Mouse (Mus musculus): ENCODE data around the gene Dcun1d2. TPM values are rescaled to one million over a fixed set of nuclear protein-coding genes. Genes with fewer than 3 reads are reported as not detected.

Gene Dcun1d2
- polyA plus RNA-seq, 1 experiment from 2014 or later, result 8.2 TPM

GRCm38 (mm10) chr8:13227184-13227583 lies 60.7 kb downstream of the Dcun1d2 start:
- no peak overlapping the region for H3K27ac ChIP-seq (replicated peaks)
- no peak overlapping the region for H3K4me2 ChIP-seq
- no peaks in the 10 kb centered on the region for H3K4me1 ChIP-seq (replicated peaks)
- H3K4me3 ChIP-seq (replicated peaks), result no peak overlapping the region
- H3K36me3 ChIP-seq (replicated peaks), result no peaks in the 10 kb centered on the region
- ATAC-seq (ENCODE audit: insufficient read depth), result no peak
- 29% methylated on average over 3 of the region's 3 CpGs for WGBS (ENCODE audit: insufficient replicate concordance)
- no peak overlapping the region for H3K9ac ChIP-seq
- no peaks in the 10 kb centered on the region for H3K9me3 ChIP-seq (replicated peaks)
- H3K27me3 ChIP-seq, result peaks cover 20% of the 10 kb centered on the region; the same call in 1 of the 2 replicates

GRCm38 (mm10) chr8:13226288-13226687 lies 61.6 kb downstream of the Dcun1d2 start:
- Histone ChIP-seq H3K36me3 (replicated peaks) (no peaks in the 10 kb centered on the region), H3K27ac (replicated peaks) (no peak overlapping the region), H3K4me1 (replicated peaks) (no peaks in the 10 kb centered on the region), H3K9ac (no peak overlapping the region), H3K27me3 (peaks cover 16% of the 10 kb centered on the region; the same call in 1 of the 2 replicates), H3K4me3 (replicated peaks) (no peak overlapping the region), H3K4me2 (no peak overlapping the region), H3K9me3 (replicated peaks) (no peaks in the 10 kb centered on the region)
- no peak for ATAC-seq (ENCODE audit: insufficient read depth)
- WGBS (ENCODE audit: insufficient replicate concordance), result 60% methylated on average over 6 of the region's 6 CpGs

- Histone ChIP-seq H3K9me3 (replicated peaks) (no peaks in the 10 kb centered on the region), H3K4me2 (no peak overlapping the region), H3K36me3 (replicated peaks) (no peaks in the 10 kb centered on the region), H3K9ac (no peak overlapping the region), H3K4me1 (replicated peaks) (no peaks in the 10 kb centered on the region), H3K27me3 (peaks cover 21% of the 10 kb centered on the region; the same call in 1 of the 2 replicates), H3K4me3 (replicated peaks) (no peak overlapping the region), H3K27ac (replicated peaks) (no peak overlapping the region)
- 61% methylated on average over 9 of the region's 9 CpGs for WGBS (ENCODE audit: insufficient replicate concordance)
- no peak for ATAC-seq (ENCODE audit: insufficient read depth)
Observed at GRCm38 (mm10) chr8:13224426-13224825, 63.5 kb downstream of the Dcun1d2 start.

- no peak overlapping the region for H3K27ac ChIP-seq (replicated peaks)
- 58% methylated on average over 4 of the region's 4 CpGs for WGBS (ENCODE audit: insufficient replicate concordance)
- peaks cover 10% of the 10 kb centered on the region for H3K4me1 ChIP-seq (replicated peaks)
- H3K36me3 ChIP-seq (replicated peaks), result no peaks in the 10 kb centered on the region
- H3K9me3 ChIP-seq (replicated peaks), result no peaks in the 10 kb centered on the region
- no peak for ATAC-seq (ENCODE audit: insufficient read depth)
- H3K9ac ChIP-seq, result no peak overlapping the region
- no peak overlapping the region for H3K4me3 ChIP-seq (replicated peaks)
- no peak overlapping the region for H3K4me2 ChIP-seq
- H3K27me3 ChIP-seq, result 0 out of 2 replicates have a peak, but pooled peaks cover 6% of the 10 kb centered on the region
Observed at GRCm38 (mm10) chr8:13218441-13218840, 69.5 kb downstream of the Dcun1d2 start.

- H3K27me3 ChIP-seq, result 0 out of 2 replicates have a peak, but pooled peaks cover 6% of the 10 kb centered on the region
- ATAC-seq (ENCODE audit: insufficient read depth), result no peak
- H3K4me1 ChIP-seq (replicated peaks), result peaks cover 15% of the 10 kb centered on the region
- H3K9ac ChIP-seq, result no peak overlapping the region
- H3K4me3 ChIP-seq (replicated peaks), result no peak overlapping the region
- no peaks in the 10 kb centered on the region for H3K36me3 ChIP-seq (replicated peaks)
- no peak overlapping the region for H3K27ac ChIP-seq (replicated peaks)
- no peaks in the 10 kb centered on the region for H3K9me3 ChIP-seq (replicated peaks)
- H3K4me2 ChIP-seq, result no peak overlapping the region
Observed at GRCm38 (mm10) chr8:13217986-13218385, 69.9 kb downstream of the Dcun1d2 start.

DNA sequence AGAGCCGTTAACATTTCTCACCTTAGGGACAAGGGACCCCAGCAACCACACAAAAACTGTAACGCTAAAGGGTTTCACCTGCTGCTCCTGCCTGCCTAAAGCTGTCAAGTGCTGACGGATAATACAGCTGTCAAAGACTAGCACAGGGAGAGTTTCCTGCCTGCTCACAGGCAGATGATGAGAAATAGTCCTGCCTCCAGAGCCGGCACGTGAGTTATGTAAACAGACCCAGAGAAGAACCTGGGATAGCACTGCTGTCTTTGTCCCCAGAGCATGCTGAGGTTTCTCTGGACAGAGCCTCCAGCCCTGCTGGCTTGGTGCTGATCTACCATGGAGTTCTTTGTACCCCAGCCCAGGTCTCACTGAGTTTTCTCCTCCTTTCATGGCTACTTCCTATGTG lies 70.8 kb downstream of the Dcun1d2 start:
- Histone ChIP-seq H3K9me3 (replicated peaks) (no peaks in the 10 kb centered on the region), H3K27me3 (0 out of 2 replicates have a peak, but pooled peaks cover 6% of the 10 kb centered on the region), H3K4me3 (replicated peaks) (no peak overlapping the region), H3K4me1 (replicated peaks) (peaks cover 15% of the 10 kb centered on the region), H3K4me2 (no peak overlapping the region), H3K27ac (replicated peaks) (no peak overlapping the region), H3K9ac (no peak overlapping the region), H3K36me3 (replicated peaks) (no peaks in the 10 kb centered on the region)
- no peak for ATAC-seq (ENCODE audit: insufficient read depth)
- WGBS (ENCODE audit: insufficient replicate concordance), result 36% methylated on average over 5 of the region's 5 CpGs

GRCm38 (mm10) chr8:13216386-13216785 lies 71.5 kb downstream of the Dcun1d2 start:
- Histone ChIP-seq H3K4me3 (replicated peaks) (no peak overlapping the region), H3K4me1 (replicated peaks) (peaks cover 15% of the 10 kb centered on the region), H3K9ac (no peak overlapping the region), H3K27ac (replicated peaks) (no peak overlapping the region), H3K4me2 (no peak overlapping the region), H3K9me3 (replicated peaks) (no peaks in the 10 kb centered on the region), H3K27me3 (0 out of 2 replicates have a peak, but pooled peaks cover 6% of the 10 kb centered on the region), H3K36me3 (replicated peaks) (no peaks in the 10 kb centered on the region)
- WGBS (ENCODE audit: insufficient replicate concordance), result 65% methylated on average over 8 of the region's 8 CpGs
- no peak for ATAC-seq (ENCODE audit: insufficient read depth)

- Histone ChIP-seq H3K4me1 (replicated peaks) (peaks cover 35% of the 10 kb centered on the region), H3K4me3 (replicated peaks) (no peak overlapping the region), H3K4me2 (peak overlapping the region; percentile 32; the same call in 1 of the 2 replicates), H3K27me3 (no peaks in the 10 kb centered on the region), H3K36me3 (replicated peaks) (no peaks in the 10 kb centered on the region), H3K9ac (no peak overlapping the region), H3K27ac (replicated peaks) (peak overlapping the region; percentile 14; the same call in 1 of the 2 replicates), H3K9me3 (replicated peaks) (no peaks in the 10 kb centered on the region)
- WGBS (ENCODE audit: insufficient replicate concordance), result 3% methylated on average over 10 of the region's 10 CpGs
- ATAC-seq (ENCODE audit: insufficient read depth), result peak; percentile 61
Observed at GRCm38 (mm10) chr8:13213479-13214268, 74.3 kb downstream of the Dcun1d2 start.

GRCm38 (mm10) chr8:13209770-13210169 lies 78.2 kb downstream of the Dcun1d2 start:
- H3K27me3 ChIP-seq, result no peaks in the 10 kb centered on the region
- H3K4me3 ChIP-seq (replicated peaks), result no peak overlapping the region
- peaks cover 74% of the 10 kb centered on the region for H3K4me1 ChIP-seq (replicated peaks)
- H3K9ac ChIP-seq, result no peak overlapping the region
- H3K4me2 ChIP-seq, result peak overlapping the region; percentile 49; the same call in 1 of the 2 replicates
- no peak for ATAC-seq (ENCODE audit: insufficient read depth)
- H3K27ac ChIP-seq (replicated peaks), result peak overlapping the region; percentile 84
- H3K9me3 ChIP-seq (replicated peaks), result no peaks in the 10 kb centered on the region
- WGBS (ENCODE audit: insufficient replicate concordance), result 73% methylated on average over 1 of the region's 1 CpGs
- 0 out of 2 replicates have a peak, but pooled peaks cover 4% of the 10 kb centered on the region for H3K36me3 ChIP-seq (replicated peaks)

- Histone ChIP-seq H3K4me3 (replicated peaks) (no peak overlapping the region), H3K4me1 (replicated peaks) (peaks cover 77% of the 10 kb centered on the region), H3K9ac (peak overlapping the region; percentile 31; the same call in 1 of the 2 replicates), H3K27ac (replicated peaks) (peak overlapping the region; percentile 84), H3K27me3 (no peaks in the 10 kb centered on the region), H3K9me3 (replicated peaks) (no peaks in the 10 kb centered on the region), H3K36me3 (replicated peaks) (0 out of 2 replicates have a peak, but pooled peaks cover 8% of the 10 kb centered on the region), H3K4me2 (peak overlapping the region; percentile 49)
- ATAC-seq (ENCODE audit: insufficient read depth), result peak; percentile 74
- 28% methylated on average over 6 of the region's 6 CpGs for WGBS (ENCODE audit: insufficient replicate concordance)
Observed at GRCm38 (mm10) chr8:13208627-13209355, 79.1 kb downstream of the Dcun1d2 start.

DNA sequence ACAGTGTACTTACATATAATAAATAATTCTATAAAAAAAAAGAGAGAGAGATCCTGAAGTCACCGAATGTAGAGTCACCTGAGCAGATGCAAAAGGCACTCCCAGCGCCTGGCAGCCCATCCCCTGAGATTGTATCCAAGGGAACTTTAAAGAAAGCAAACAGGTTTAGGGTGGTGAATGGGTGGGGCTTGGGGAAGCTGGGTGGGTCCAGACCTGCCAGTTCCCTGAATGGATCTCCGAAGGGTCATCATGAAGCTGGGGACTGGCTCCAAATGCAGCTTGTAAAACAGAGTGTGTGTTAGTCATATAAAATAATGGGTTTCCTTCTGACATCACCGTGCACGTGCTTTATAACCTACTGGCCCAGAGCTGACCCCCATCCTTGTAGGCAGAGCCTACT lies 81.6 kb downstream of the Dcun1d2 start:
- Histone ChIP-seq H3K9ac (peak overlapping the region; percentile 13; the same call in 1 of the 2 replicates), H3K27ac (replicated peaks) (peak overlapping the region; percentile 85)
- no peak for ATAC-seq (ENCODE audit: insufficient read depth)

More for the DNA sequence above, 81.6 kb downstream of the Dcun1d2 start:
- Histone ChIP-seq H3K27me3 (no peaks in the 10 kb centered on the region), H3K36me3 (replicated peaks) (0 out of 2 replicates have a peak, but pooled peaks cover 8% of the 10 kb centered on the region), H3K4me3 (replicated peaks) (no peak overlapping the region), H3K4me2 (peak overlapping the region; percentile 25), H3K9me3 (replicated peaks) (no peaks in the 10 kb centered on the region), H3K4me1 (replicated peaks) (peaks cover 86% of the 10 kb centered on the region)
- 38% methylated on average over 5 of the region's 5 CpGs for WGBS (ENCODE audit: insufficient replicate concordance)
